Mouse (Mus musculus) spleen, adult 18-20 months (tissue): ENCODE data around the gene Atp10a.

Experiments used
- DNase-seq, 2 experiments: peaks; one replicate each; pipeline ENCODE4 v3.0.0; 2022; ENCODE audit warnings: mixed read lengths in 2 of 2

Gene Atp10a

GRCm38 (mm10) chr7:58742648-58743047 is 86.7 kb downstream of the Atp10a start:
- no peak for DNase-seq

DNA sequence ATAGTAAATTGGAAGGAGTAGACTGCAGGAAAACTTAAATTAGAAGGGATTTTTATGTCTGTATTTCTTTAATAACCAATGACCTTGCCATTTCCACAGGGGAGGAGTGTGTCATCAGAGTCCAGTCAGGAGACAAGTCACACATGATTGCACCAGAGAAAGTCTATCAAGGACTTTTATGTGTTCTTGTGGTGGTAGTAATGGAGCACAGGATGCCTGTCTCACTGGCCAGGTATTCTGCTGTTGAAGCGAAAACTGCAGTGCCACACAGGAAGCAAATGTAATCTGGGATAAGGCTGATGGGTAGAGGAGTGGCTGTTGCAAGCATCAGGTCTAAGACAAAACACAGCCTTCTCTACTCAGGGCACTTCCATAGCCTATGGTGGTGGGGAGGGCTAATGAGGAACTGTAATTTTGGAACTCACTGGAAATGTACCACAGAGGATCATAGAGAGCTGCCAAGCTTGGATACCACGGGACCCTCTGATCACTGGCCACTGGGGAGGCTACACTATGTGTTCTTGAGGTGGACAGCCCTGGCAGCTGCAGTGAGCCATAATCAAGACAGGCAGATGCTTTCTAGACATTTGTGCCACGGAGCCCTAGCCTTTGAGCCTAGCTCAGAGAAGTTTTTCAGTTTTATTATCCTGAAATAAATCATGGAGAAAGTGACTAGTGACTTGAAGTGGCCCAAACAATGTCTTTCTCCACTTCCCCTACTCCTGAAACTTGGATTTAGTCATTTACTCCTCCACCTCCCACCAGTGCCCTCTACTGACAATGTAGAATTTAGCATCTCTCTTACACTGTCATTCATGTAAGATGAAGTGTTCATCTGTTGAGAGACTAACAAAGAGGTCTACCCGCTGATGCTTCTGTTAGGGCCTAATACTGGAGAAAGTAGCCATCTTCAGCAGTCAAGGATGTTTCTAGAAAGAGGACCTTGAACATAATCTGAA is 87.7 kb downstream of the Atp10a start:
- no peak for DNase-seq

DNA sequence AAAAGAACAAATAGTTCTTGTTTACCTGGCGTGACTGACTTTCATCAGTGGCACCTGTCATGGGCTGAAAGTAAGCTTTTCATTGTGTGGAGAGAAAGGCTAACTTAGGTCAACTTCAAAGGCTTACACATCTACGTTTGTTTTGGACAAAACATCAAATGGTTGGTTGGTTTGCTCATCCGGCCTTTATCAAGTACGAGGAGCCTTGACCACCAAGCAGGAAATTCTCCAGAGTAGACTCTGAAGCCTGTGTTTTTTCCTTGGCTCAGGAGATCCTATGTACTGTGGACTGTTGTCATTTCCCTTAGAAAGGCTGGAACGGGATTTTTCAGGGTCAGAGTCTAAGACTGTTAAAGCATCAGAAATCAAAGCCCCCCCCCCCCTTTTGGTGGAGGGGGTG is 90.9 kb downstream of the Atp10a start:
- no peak for DNase-seq

GRCm38 (mm10) chr7:58749904-58750612 is 94.1 kb downstream of the Atp10a start:
- DNase-seq: no peak

DNA sequence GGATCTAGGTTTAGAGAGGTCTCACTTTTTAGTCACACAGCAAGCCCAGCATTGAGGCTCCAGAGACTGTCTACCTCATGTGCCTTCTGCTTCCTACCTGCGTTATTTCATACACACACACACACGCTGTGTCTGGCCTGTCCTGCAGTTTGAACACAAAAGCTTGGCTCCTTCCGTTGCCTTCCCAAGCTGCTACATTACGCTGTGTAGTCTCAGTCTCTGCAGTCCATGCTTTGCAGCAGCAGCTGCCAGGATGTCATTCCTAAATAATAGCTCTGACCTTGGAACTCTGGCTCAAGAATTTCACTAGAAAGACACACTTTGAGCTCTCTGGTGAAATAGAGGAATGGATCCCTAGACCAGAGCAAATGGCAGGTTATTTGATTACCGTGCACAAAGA is 96.1 kb downstream of the Atp10a start:
- DNase-seq: no peak

DNA sequence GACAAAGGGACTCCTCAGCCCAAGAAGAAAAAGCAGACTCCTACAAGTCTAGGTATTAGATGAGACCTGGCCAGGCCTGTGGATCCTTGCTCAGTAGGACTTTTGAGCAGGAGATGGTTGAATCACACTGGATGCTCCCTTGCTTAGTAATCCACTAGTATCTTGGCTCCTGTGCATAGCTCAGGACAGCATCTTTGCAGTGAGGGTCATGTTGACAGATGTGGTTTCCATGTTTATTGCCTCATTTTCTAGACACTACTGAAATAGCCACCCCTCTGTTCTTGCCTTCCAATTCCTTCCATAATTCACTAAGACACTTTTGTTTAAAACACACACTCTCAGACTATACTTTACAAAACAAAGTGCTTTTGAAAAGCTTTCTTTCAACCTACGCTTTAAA is 98.1 kb downstream of the Atp10a start:
- no peak for DNase-seq

- DNase-seq: no peak
These were observed 98.6 kb downstream of the Atp10a start for GRCm38 (mm10) chr7:58754536-58754935.

DNA sequence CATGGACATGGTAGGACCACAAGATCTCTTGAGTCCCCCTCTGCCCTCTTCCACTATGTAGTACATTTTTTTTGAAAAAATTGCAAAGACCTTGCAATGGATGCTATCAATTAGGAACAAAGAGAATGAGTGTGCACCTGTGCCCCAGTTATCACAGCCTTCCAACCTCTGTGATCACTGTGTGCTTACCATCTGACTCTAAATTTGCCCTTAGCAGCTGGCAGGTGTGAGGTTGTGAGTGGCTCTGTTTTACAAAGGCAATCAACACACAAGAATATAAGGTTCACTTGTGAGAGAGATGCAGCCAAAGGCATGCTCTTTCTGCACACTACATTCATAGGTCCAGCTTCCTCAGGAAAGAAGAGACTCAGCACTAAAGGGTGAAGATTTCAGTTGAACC is 99.1 kb downstream of the Atp10a start:
- DNase-seq: no peak

DNA sequence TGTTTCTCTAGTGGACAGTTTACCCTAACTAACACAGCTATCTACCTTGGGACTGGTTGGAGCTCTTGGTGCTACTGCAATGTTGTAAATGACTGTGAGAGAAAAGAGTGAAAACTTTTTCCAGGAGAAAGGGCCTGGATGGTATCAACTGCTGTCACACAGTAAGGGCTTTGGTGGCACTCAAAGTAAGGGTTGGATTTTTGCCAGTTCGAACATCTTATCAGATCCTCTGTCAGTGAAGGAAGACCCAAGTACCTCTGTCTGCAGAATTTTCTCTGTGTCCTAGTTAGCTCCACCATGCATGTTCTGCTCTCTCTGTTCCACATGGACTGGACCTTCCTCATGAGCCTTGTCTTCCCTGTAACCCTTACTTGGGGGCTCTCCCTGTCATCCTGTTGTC is 99.9 kb downstream of the Atp10a start:
- DNase-seq: no peak

GRCm38 (mm10) chr7:58757331-58757730 is 101.4 kb downstream of the Atp10a start:
- no peak for DNase-seq

- no peak for DNase-seq
These were observed 102.4 kb downstream of the Atp10a start for GRCm38 (mm10) chr7:58758396-58758795.

DNA sequence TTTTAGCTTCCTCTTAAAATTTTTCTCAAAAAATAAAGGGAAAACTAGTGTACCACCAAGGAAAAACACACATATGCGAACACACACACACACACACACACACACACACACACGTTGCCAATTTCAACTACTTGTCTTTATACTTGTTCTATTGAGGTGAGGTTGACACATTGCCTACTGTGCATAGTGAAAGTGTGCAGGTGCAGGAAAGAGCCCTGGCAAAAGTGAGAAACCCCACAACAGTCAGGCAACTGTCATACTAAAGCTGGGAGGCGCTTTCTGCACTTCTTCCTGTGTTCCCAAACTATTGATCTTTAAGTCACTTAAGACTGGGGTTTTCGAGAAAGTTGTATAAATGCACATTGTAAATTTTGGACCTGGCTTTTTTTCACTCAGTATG is 103.3 kb downstream of the Atp10a start:
- DNase-seq: no peak

DNA sequence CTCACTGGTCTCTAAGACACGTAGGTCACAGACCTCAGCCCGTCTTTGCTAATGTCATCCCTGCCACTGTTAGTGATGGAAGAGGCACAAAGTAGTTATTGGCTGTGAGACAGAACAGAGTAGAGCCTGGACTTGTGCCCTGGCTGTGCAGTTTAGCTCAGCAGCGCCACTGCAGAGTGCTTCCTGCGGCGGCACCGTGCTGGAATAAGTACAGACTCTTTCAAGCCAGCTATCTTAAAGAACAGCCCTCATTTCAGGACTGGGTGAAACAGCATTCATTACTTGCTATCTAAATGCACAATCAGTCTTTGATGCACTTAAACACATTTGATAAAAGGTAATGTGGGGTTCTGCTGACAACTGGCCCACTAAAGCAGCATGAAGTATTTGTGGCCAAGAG is 111.3 kb downstream of the Atp10a start:
- DNase-seq: no peak

GRCm38 (mm10) chr7:58768253-58768652 is 112.3 kb downstream of the Atp10a start:
- DNase-seq: no peak

DNA sequence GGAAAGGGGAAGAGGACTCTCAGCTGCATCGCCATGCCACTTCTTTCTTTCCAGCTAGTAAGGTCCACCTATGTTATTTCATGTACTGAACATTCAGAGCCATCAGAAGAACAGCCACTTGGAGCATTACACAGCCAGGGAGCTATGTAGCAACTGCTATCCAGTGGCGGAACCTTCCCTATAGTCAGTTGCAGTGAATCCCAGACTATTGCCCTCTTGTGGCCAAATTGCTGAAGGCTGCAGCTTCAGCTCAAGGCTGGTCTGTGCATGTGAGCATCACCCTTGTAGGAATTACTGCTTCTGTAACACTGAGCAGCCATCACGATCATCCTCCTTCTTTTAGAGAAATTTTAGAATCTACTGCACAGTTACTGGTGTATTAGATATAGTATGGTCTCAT is 114.3 kb downstream of the Atp10a start:
- no peak for DNase-seq

DNA sequence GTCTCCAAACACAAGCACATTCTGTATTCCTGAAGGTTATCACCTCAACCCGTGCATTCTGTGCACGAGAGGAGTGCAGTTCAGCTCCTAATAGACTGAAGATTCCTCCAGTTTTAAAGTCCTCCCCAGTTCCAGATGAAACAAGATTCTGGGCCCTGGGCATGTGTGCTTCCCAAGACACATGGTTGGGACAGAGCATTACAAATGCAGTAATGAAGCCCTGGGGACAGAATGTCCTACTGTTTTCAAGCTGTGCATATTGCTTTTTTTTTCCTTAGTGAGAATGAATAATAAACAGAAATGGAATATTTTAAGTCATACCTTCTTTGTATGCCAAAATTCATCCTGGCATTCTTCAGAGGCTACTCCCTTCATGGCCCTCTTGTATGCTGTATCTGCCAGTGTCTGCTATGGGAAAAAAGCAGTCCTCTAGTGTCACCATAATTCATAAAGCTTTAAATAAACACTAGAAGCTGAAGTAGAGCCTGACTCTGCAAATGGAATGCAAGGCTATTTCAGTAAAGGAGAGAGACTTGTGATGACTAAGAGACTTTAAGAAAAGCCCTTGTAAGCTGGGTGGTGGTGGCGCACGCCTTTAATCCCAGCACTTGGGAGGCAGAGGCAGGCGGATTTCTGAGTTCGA is 116.2 kb downstream of the Atp10a start:
- DNase-seq: no peak

DNA sequence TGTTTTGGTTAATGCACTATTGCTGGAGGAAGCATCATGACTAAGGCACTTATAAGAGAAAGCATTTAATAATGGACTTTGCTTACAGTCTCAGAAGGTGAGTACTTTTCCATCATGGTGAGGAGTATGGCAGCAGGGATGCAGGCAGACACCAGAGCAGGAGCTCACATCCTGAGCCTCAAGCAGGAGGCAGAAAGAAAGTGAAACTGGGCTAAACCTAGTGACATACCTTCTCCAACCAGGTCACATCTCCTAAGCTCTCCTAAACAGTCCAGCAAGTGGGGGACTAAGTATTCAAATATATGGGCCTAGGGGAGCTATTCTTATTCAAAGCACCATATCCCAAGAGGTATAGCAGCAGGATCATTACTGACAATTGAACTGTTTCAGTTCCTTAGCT is 123.2 kb downstream of the Atp10a start:
- no peak for DNase-seq

DNA sequence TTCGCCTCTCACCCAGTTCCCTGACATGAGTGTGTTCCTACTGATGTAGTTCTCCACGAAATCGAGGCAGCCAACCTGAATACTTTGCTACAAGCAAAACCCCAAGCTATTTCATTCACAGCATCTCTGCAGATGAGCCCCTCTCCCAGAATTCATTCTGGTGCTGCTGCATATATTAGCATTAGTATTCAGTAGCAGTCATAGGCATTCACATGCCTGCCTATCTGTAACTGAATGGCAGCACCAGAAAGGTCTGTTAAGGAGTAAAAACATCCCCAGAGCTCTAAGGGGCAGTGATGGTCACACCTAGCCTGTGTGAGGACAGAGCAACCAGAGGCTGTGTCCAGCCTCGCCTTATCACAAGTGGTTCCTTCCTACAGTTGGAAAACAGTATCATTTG is 131.0 kb downstream of the Atp10a start:
- DNase-seq: no peak

- DNase-seq: no peak
These were observed 131.6 kb downstream of the Atp10a start for GRCm38 (mm10) chr7:58787585-58787984.

GRCm38 (mm10) chr7:58788424-58789261 is 132.7 kb downstream of the Atp10a start:
- no peak for DNase-seq

DNA sequence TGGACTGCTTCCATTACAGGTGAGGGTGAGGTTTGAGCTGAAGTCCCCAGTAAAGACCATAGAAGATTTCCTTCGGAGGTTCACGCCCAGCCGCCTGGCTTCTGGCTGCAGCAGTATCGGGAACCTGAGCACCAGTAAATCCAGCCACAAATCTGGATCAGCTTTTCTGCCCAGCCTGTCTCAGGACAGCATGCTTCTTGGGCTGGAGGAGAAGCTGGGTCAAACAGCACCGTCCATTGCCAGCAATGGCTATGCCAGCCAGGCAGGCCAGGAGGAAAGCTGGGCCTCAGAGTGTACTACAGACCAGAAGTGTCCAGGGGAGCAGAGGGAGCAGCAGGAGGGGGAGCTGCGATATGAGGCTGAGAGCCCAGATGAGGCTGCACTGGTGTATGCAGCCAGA is 141.3 kb downstream of the Atp10a start:
- DNase-seq: no peak

GRCm38 (mm10) chr7:58800916-58801315 is 144.9 kb downstream of the Atp10a start:
- DNase-seq: no peak

GRCm38 (mm10) chr7:58801791-58802190 is 145.8 kb downstream of the Atp10a start:
- no peak for DNase-seq
